Mouse (Mus musculus) midbrain, embryonic 11.5 days (tissue): ENCODE data around the gene Gsg1l. TPM values are rescaled to one million over a fixed set of nuclear protein-coding genes. Genes with fewer than 3 reads are reported as not detected.

Experiments
- ATAC-seq: fragments of 200-750 bp; cut with Nextera tagmentation; 2 replicates; pipeline ENCODE4 v1.8.0; 2017; ENCODE audit warnings: moderate TSS enrichment, moderate library complexity; ENCODE audit not compliant: low FRiP score
- DNase-seq: peaks from one replicate; pipeline ENCODE4 v3.0.0; 2015; ENCODE audit warnings: low spot score; ENCODE audit errors: missing footprints
- H3K27ac ChIP-seq: fragments of 300-500 bp; sonication (generic); 2 replicates; pipeline ENCODE4 v1.5.1; 2014; ENCODE audit warnings: low read depth, low read length
- H3K27me3 ChIP-seq: fragments of 300-500 bp; sonication (generic); 2 replicates; pipeline ENCODE4 v1.6.1; 2014; ENCODE audit warnings: mild to moderate bottlenecking, low read length, moderate library complexity, mixed read lengths; ENCODE audit not compliant: control insufficient read depth, insufficient read depth
- H3K36me3 ChIP-seq: fragments of 300-500 bp; sonication (generic); 2 replicates; pipeline ENCODE4 v1.6.1; 2014; ENCODE audit warnings: mild to moderate bottlenecking, low read length, moderate library complexity, mixed read lengths; ENCODE audit not compliant: control insufficient read depth, insufficient read depth
- H3K4me1 ChIP-seq: fragments of 300-500 bp; sonication (generic); 2 replicates; pipeline ENCODE4 v1.6.1; 2014; ENCODE audit warnings: low read length; ENCODE audit not compliant: control insufficient read depth, insufficient read depth
- H3K4me2 ChIP-seq: fragments of 300-500 bp; sonication (generic); 2 replicates; pipeline ENCODE4 v1.6.1; 2014; ENCODE audit warnings: mild to moderate bottlenecking, moderate library complexity
- H3K4me3 ChIP-seq: fragments of 300-500 bp; sonication (generic); 2 replicates; pipeline ENCODE4 v1.5.1; 2014; ENCODE audit warnings: low read depth, low read length
- H3K9ac ChIP-seq: fragments of 300-500 bp; sonication (generic); 2 replicates; pipeline ENCODE4 v1.6.1; 2014; ENCODE audit warnings: low read length
- H3K9me3 ChIP-seq: fragments of 300-500 bp; sonication (generic); 2 replicates; pipeline ENCODE4 v1.6.1; 2016; ENCODE audit warnings: low read length; ENCODE audit not compliant: control insufficient read depth
- WGBS: fragments of 180-500 bp; shearing (Covaris S2); extraction: QIAGEN DNeasy Blood & Tissue Kit; methylation state at CpG from one replicate; pipeline ENCODE4 v1.1.7; 2014; 5-methylcytosine and 5-hydroxymethylcytosine counted together
- polyA plus RNA-seq: library from polyadenylated mRNA; unstranded; fragments of >200 nt; fragmentation: Nextera tagmentation; extraction: Ambion mirVana; gene quantifications from 2 replicates; pipeline ENCODE4 v1.2.1, GENCODE M21; 2014

Gsg1l gene
- polyA plus RNA-seq, 1 experiment from 2014 or later, result 2.1 TPM

- no peaks in the 10 kb centered on the region for H3K27me3 ChIP-seq
- no peak overlapping the region for H3K9ac ChIP-seq
- no peak for ATAC-seq
- no peak overlapping the region for H3K4me3 ChIP-seq
- no peak for DNase-seq
- H3K4me2 ChIP-seq, result no peak overlapping the region
- no peaks in the 10 kb centered on the region for H3K36me3 ChIP-seq
- peaks cover 14% of the 10 kb centered on the region for H3K4me1 ChIP-seq
- 85% methylated on average over 10 of the region's 10 CpGs for WGBS
- no peak overlapping the region for H3K27ac ChIP-seq
- H3K9me3 ChIP-seq, result no peaks in the 10 kb centered on the region
These were observed 74.9 kb downstream of the Gsg1l start for GRCm38 (mm10) chr7:126007132-126007910.

- H3K36me3 ChIP-seq, result no peaks in the 10 kb centered on the region
- peaks cover 16% of the 10 kb centered on the region for H3K4me1 ChIP-seq
- 35% methylated on average over 5 of the region's 5 CpGs for WGBS
- H3K27me3 ChIP-seq, result no peaks in the 10 kb centered on the region
- H3K9me3 ChIP-seq, result no peaks in the 10 kb centered on the region
- no peak overlapping the region for H3K4me2 ChIP-seq
- DNase-seq (no peak), ATAC-seq (no peak)
- peak overlapping the region; percentile 14; the same call in 1 of the 2 replicates for H3K27ac ChIP-seq
- no peak overlapping the region for H3K4me3 ChIP-seq
- no peak overlapping the region for H3K9ac ChIP-seq
These were observed 76.9 kb downstream of the Gsg1l start for GRCm38 (mm10) chr7:126005274-126005673.

DNA sequence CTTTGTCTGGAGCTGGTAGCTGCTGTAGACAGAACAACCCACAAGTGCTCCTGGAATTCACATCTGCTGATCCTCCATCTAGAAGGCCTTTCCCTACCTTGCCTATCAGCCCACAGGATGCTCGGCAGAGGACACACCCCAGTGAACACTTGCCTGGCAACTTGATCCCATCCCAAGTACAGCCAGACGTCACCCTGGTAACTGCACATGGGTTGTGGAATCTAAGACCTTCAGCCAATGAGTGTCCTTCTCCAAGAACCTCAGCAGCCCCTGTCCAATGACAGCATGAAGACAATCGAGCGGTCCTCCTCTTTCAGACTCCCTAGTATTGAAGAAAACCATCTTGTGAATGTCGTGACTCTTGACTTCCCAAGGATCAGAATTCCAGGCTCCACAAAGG, 80.5 kb downstream of the Gsg1l start:
- Histone ChIP-seq H3K4me2 (no peak overlapping the region), H3K9me3 (no peaks in the 10 kb centered on the region), H3K9ac (no peak overlapping the region), H3K4me1 (peaks cover 13% of the 10 kb centered on the region), H3K27me3 (no peaks in the 10 kb centered on the region), H3K27ac (no peak overlapping the region), H3K4me3 (no peak overlapping the region), H3K36me3 (no peaks in the 10 kb centered on the region)
- ATAC-seq, result no peak
- DNase-seq, result no peak
- WGBS, result 39% methylated on average over 5 of the region's 5 CpGs

DNA sequence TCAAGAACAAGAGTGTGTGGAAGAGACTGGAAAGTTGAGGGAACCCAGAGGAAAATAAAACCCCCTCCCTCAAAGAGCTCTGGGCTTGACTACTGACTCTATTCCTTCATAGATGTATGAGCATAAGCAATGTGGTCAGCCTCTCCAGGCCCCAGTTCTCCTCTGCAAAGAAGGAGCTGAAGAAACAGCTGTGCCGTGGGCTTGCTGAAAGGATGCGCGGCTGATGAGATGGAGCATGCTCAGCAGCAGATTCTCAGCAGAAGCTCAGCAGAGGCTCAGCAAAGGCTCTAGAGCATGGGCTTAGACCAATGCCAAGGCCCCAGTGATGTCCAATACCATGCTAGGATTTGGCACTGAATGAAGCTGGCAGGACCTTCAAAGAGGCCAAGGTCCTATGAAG, 82.3 kb downstream of the Gsg1l start:
- ATAC-seq, result no peak
- Histone ChIP-seq H3K9me3 (no peaks in the 10 kb centered on the region), H3K27ac (no peak overlapping the region), H3K9ac (no peak overlapping the region), H3K4me1 (peaks cover 6% of the 10 kb centered on the region), H3K27me3 (no peaks in the 10 kb centered on the region), H3K36me3 (no peaks in the 10 kb centered on the region), H3K4me2 (no peak overlapping the region), H3K4me3 (no peak overlapping the region)
- DNase-seq, result no peak
- WGBS, result 86% methylated on average over 3 of the region's 3 CpGs

- Histone ChIP-seq H3K27me3 (no peaks in the 10 kb centered on the region), H3K9me3 (no peaks in the 10 kb centered on the region), H3K27ac (no peak overlapping the region), H3K9ac (no peak overlapping the region), H3K4me2 (no peak overlapping the region), H3K36me3 (no peaks in the 10 kb centered on the region), H3K4me1 (no peaks in the 10 kb centered on the region), H3K4me3 (no peak overlapping the region)
- DNase-seq (no peak), ATAC-seq (no peak)
- WGBS, result 92% methylated on average over 1 of the region's 1 CpGs
These were observed 86.1 kb downstream of the Gsg1l start for GRCm38 (mm10) chr7:125996151-125996550.

DNA sequence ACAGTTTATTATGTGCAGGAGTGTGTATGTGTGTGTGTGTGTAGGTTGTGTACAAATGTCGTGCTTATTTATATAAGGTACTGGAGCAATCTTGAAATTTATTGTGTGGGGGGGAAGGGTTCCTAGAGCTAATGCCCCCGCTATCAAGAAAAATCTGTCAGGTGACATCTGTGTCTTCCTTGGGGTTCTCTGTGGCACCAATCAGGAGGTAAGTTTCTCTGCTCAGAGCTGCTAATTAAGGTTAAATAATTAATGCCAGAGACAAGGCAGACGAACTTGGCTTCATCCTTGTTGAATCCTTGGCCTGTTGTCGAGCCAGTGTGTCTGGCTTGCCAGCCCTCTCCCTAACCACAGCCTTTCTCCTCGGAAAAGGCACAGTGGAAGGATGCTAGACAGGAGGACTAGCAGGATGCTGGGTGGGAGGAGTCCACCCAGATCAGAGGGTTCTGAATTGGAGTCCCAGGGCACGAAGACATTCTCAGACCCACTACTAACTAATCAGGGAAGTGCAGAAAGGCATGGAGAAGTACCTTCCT, 89.8 kb downstream of the Gsg1l start:
- no peak overlapping the region for H3K9ac ChIP-seq
- 77% methylated on average over 6 of the region's 6 CpGs for WGBS
- no peaks in the 10 kb centered on the region for H3K36me3 ChIP-seq
- H3K27me3 ChIP-seq, result no peaks in the 10 kb centered on the region
- DNase-seq (no peak), ATAC-seq (no peak)
- H3K27ac ChIP-seq, result no peak overlapping the region
- H3K9me3 ChIP-seq, result no peaks in the 10 kb centered on the region
- H3K4me3 ChIP-seq, result no peak overlapping the region
- peaks cover 5% of the 10 kb centered on the region; the same call in 1 of the 2 replicates for H3K4me1 ChIP-seq
- no peak overlapping the region for H3K4me2 ChIP-seq

GRCm38 (mm10) chr7:125991846-125992245, 90.4 kb downstream of the Gsg1l start:
- H3K9ac ChIP-seq, result no peak overlapping the region
- DNase-seq (no peak), ATAC-seq (no peak)
- no peaks in the 10 kb centered on the region for H3K9me3 ChIP-seq
- no peak overlapping the region for H3K4me2 ChIP-seq
- H3K4me1 ChIP-seq, result peaks cover 5% of the 10 kb centered on the region; the same call in 1 of the 2 replicates
- no peaks in the 10 kb centered on the region for H3K27me3 ChIP-seq
- 46% methylated on average over 2 of the region's 2 CpGs for WGBS
- no peak overlapping the region for H3K27ac ChIP-seq
- no peaks in the 10 kb centered on the region for H3K36me3 ChIP-seq
- no peak overlapping the region for H3K4me3 ChIP-seq

GRCm38 (mm10) chr7:125989969-125990368, 92.2 kb downstream of the Gsg1l start:
- Histone ChIP-seq H3K4me1 (peaks cover 5% of the 10 kb centered on the region; the same call in 1 of the 2 replicates), H3K4me2 (no peak overlapping the region), H3K27ac (no peak overlapping the region), H3K4me3 (no peak overlapping the region), H3K27me3 (no peaks in the 10 kb centered on the region), H3K36me3 (no peaks in the 10 kb centered on the region), H3K9me3 (no peaks in the 10 kb centered on the region), H3K9ac (no peak overlapping the region)
- DNase-seq (no peak), ATAC-seq (no peak)
- 72% methylated on average over 7 of the region's 7 CpGs for WGBS

GRCm38 (mm10) chr7:125989489-125989888, 92.7 kb downstream of the Gsg1l start:
- no peaks in the 10 kb centered on the region for H3K9me3 ChIP-seq
- WGBS, result 8% methylated on average over 4 of the region's 4 CpGs
- H3K4me3 ChIP-seq, result no peak overlapping the region
- DNase-seq (no peak), ATAC-seq (no peak)
- H3K27ac ChIP-seq, result no peak overlapping the region
- no peaks in the 10 kb centered on the region for H3K27me3 ChIP-seq
- H3K4me2 ChIP-seq, result no peak overlapping the region
- H3K36me3 ChIP-seq, result no peaks in the 10 kb centered on the region
- peaks cover 5% of the 10 kb centered on the region; the same call in 1 of the 2 replicates for H3K4me1 ChIP-seq
- H3K9ac ChIP-seq, result no peak overlapping the region
